Comparison of ENCODE assay signal across 9 mouse cellular contexts in genomic region chr13:73268702-73269101, GRCm38 (mm10). TPM values are rescaled to one million over a fixed set of nuclear protein-coding genes. Genes with fewer than 3 reads are reported as not detected.
DNase-seq lines count a peak whose midpoint lies in the region; ATAC-seq and TF ChIP-seq lines count a peak whose summit lies in the region.
"Had no signal": no experiment of that assay in that cellular context is flagged by ENCODE, and none has a peak within 500 bp of the region (broad histone marks: within the 10 kb centered on the region; RNA-seq: fewer than 3 reads in every experiment).

No protein-coding gene starts in this region.

- H3K4me3 ChIP-seq in heart, embryonic 11.5 days (ENCODE audit: low read depth, low read length), result peak overlapping the region; percentile 25
- H3K4me3 ChIP-seq in neural tube, embryonic 15.5 days (replicated peaks), result no peak overlapping the region
- no peak overlapping the region for H3K4me3 ChIP-seq in hindbrain, postnatal 0 days (ENCODE audit: low read length)
- 0 out of 2 replicates have a peak overlapping the region, but pooled peaks have one; percentile 5 for H3K4me3 ChIP-seq in stomach, embryonic 15.5 days (replicated peaks)

- peaks cover 54% of the 10 kb centered on the region for H3K4me1 ChIP-seq in heart, embryonic 11.5 days (ENCODE audit: control insufficient read depth, insufficient read depth, low read length)
- peaks cover 41% of the 10 kb centered on the region for H3K4me1 ChIP-seq in neural tube, embryonic 15.5 days
- no peaks in the 10 kb centered on the region; the same call in 1 of the 2 replicates for H3K4me1 ChIP-seq in hindbrain, postnatal 0 days (ENCODE audit: insufficient read depth, low read length)
- H3K4me1 ChIP-seq in stomach, embryonic 15.5 days, result peaks cover 20% of the 10 kb centered on the region; the same call in 1 of the 2 replicates

- peak overlapping the region; percentile 52; the same call in 1 of the 2 replicates for H3K9ac ChIP-seq in heart, embryonic 11.5 days (ENCODE audit: low read depth, low read length)
- no peak overlapping the region for H3K9ac ChIP-seq in neural tube, embryonic 15.5 days (replicated peaks)
- no peak overlapping the region for H3K9ac ChIP-seq in hindbrain, postnatal 0 days (replicated peaks; ENCODE audit: low read length)
- no peak overlapping the region for H3K9ac ChIP-seq in stomach, embryonic 15.5 days

- peaks cover 74% of the 10 kb centered on the region for H3K27me3 ChIP-seq in heart, embryonic 11.5 days (ENCODE audit: control insufficient read depth, insufficient read depth, low read length)
- peaks cover 95% of the 10 kb centered on the region for H3K27me3 ChIP-seq in neural tube, embryonic 15.5 days (replicated peaks)
- H3K27me3 ChIP-seq in hindbrain, postnatal 0 days (ENCODE audit: insufficient read depth, low read length), result peaks cover 92% of the 10 kb centered on the region
- peaks cover 98% of the 10 kb centered on the region for H3K27me3 ChIP-seq in stomach, embryonic 15.5 days (replicated peaks)

- H3K36me3 ChIP-seq in heart, embryonic 11.5 days (ENCODE audit: control insufficient read depth, insufficient read depth, low read length), result no peaks in the 10 kb centered on the region
- H3K36me3 ChIP-seq in neural tube, embryonic 15.5 days, result no peaks in the 10 kb centered on the region
- no peaks in the 10 kb centered on the region for H3K36me3 ChIP-seq in hindbrain, postnatal 0 days (ENCODE audit: insufficient read depth, low read length)
- H3K36me3 ChIP-seq in stomach, embryonic 15.5 days, result no peaks in the 10 kb centered on the region

- H3K9me3 ChIP-seq in heart, embryonic 11.5 days (replicated peaks; ENCODE audit: control insufficient read depth, low read length), result no peaks in the 10 kb centered on the region
- H3K9me3 ChIP-seq in neural tube, embryonic 15.5 days (replicated peaks), result no peaks in the 10 kb centered on the region
- H3K9me3 ChIP-seq in hindbrain, postnatal 0 days (ENCODE audit: low read length), result no peaks in the 10 kb centered on the region
- no peaks in the 10 kb centered on the region for H3K9me3 ChIP-seq in stomach, embryonic 15.5 days

- DNase-seq in heart, postnatal 36 days, result no peak
- peak; percentile 60 for DNase-seq in neural tube, embryonic 10.5 days (ENCODE audit: extremely low spot score, low spot score)
- DNase-seq in hindbrain, postnatal 0 days (ENCODE audit: low spot score), result peak; percentile 22
- DNase-seq in spleen, adult 12 weeks (ENCODE audit: low spot score), result no peak
- DNase-seq in cerebellum, postnatal 25 days, result no peak

- TF ChIP-seq CTCF in hindbrain, postnatal 0 days (IDR thresholded peaks at IDR 0.05; ENCODE audit: low read depth), result peak; percentile 46

- ATAC-seq in heart, embryonic 11.5 days (replicated peaks; ENCODE audit: insufficient number of reproducible peaks, low FRiP score, low TSS enrichment), result no peak
- no peak for ATAC-seq in neural tube, embryonic 15.5 days (ENCODE audit: low FRiP score)
- no peak for ATAC-seq in hindbrain, postnatal 0 days
- peak; percentile 80 for ATAC-seq in stomach, embryonic 15.5 days (ENCODE audit: insufficient read depth, low FRiP score, low read depth)

- 3% methylated on average over 20 of the region's 20 CpGs for WGBS in heart, embryonic 11.5 days (ENCODE audit: insufficient replicate concordance)
- 1% methylated on average over 20 of the region's 20 CpGs for WGBS in neural tube, embryonic 15.5 days
- 7% methylated on average over 20 of the region's 20 CpGs for WGBS in hindbrain, postnatal 0 days
- 1% methylated on average over 20 of the region's 20 CpGs for WGBS in stomach, embryonic 15.5 days

- H3K4me2 ChIP-seq in heart, embryonic 11.5 days, result peak overlapping the region; percentile 45
- no peak overlapping the region for H3K4me2 ChIP-seq in neural tube, embryonic 15.5 days
- no peak overlapping the region for H3K4me2 ChIP-seq in hindbrain, postnatal 0 days (ENCODE audit: low read depth, low read length)
- H3K4me2 ChIP-seq in stomach, embryonic 15.5 days, result peak overlapping the region; percentile 29

- intact Hi-C loops in heart, postnatal 36 days (cut with DNase I), result no loop called here

- peak overlapping the region; percentile 66 for H3K27ac ChIP-seq in heart, embryonic 11.5 days (ENCODE audit: low read depth, low read length)
- H3K27ac ChIP-seq in neural tube, embryonic 15.5 days (replicated peaks), result no peak overlapping the region
- H3K27ac ChIP-seq in hindbrain, postnatal 0 days, result no peak overlapping the region
- H3K27ac ChIP-seq in stomach, embryonic 15.5 days, result no peak overlapping the region

RNA-seq across cellular contexts. Expression of gene Irx4, which starts 8.4 kb away (rescaled TPM):
- polyA plus RNA-seq in heart, embryonic 11.5 days (2014; fragmentation: Nextera tagmentation; extraction: Ambion mirVana), result 39.2 and 45.9 TPM in 2 replicates
- total RNA-seq in heart, postnatal 36 days (2021), result 10 to 100 TPM; 20.8 to 31.9 TPM
- 1.3 and 1.5 TPM in 2 replicates for polyA plus RNA-seq in neural tube, embryonic 15.5 days (2015; fragmentation: Nextera tagmentation; extraction: Ambion mirVana)
- 4.6 and 5.1 TPM in 2 replicates for total RNA-seq in hindbrain, postnatal 0 days (2014; rRNA removed)
- polyA plus RNA-seq in hindbrain, postnatal 0 days (2015; fragmentation: Nextera tagmentation; extraction: Ambion mirVana), result 3.1 and 3.8 TPM in 2 replicates
- 0.12 and 0.19 TPM in 2 replicates for polyA plus RNA-seq in stomach, embryonic 15.5 days (2015; fragmentation: Nextera tagmentation; extraction: Ambion mirVana)
- total RNA-seq: hematopoietic stem cell, adult 5-6 weeks had no signal

RNA-seq across cellular contexts. Expression of gene Mrpl36, which starts 59.6 kb away (rescaled TPM):
- 155 and 170 TPM in 2 replicates for polyA plus RNA-seq in heart, embryonic 11.5 days (2014; fragmentation: Nextera tagmentation; extraction: Ambion mirVana)
- total RNA-seq in heart, postnatal 36 days (2021), result 10 to 100 TPM; 50.3 to 54.0 TPM
- 84.2 and 98.5 TPM in 2 replicates for polyA plus RNA-seq in neural tube, embryonic 15.5 days (2015; fragmentation: Nextera tagmentation; extraction: Ambion mirVana)
- total RNA-seq in hindbrain, postnatal 0 days (2014; rRNA removed), result 39.9 and 41.0 TPM in 2 replicates
- 69.2 and 76.0 TPM in 2 replicates for polyA plus RNA-seq in hindbrain, postnatal 0 days (2015; fragmentation: Nextera tagmentation; extraction: Ambion mirVana)
- polyA plus RNA-seq in stomach, embryonic 15.5 days (2015; fragmentation: Nextera tagmentation; extraction: Ambion mirVana), result 137 TPM in 2 replicates

RNA-seq across cellular contexts. Expression of gene Ndufs6, which starts 59.6 kb away (rescaled TPM):
- 545 and 546 TPM in 2 replicates for polyA plus RNA-seq in heart, embryonic 11.5 days (2014; fragmentation: Nextera tagmentation; extraction: Ambion mirVana)
- total RNA-seq in heart, postnatal 36 days (2021), result 1,000 to 10,000 TPM; 1,205 to 1,240 TPM
- polyA plus RNA-seq in neural tube, embryonic 15.5 days (2015; fragmentation: Nextera tagmentation; extraction: Ambion mirVana), result 437 and 462 TPM in 2 replicates
- total RNA-seq in hindbrain, postnatal 0 days (2014; rRNA removed), result 70.5 and 91.4 TPM in 2 replicates
- polyA plus RNA-seq in hindbrain, postnatal 0 days (2015; fragmentation: Nextera tagmentation; extraction: Ambion mirVana), result 498 and 525 TPM in 2 replicates
- polyA plus RNA-seq in stomach, embryonic 15.5 days (2015; fragmentation: Nextera tagmentation; extraction: Ambion mirVana), result 402 and 412 TPM in 2 replicates

Comparison
In these comparisons a context has a peak if more than half of its experiments do, and no peak if none do; other contexts are left out.
1. H3K4me2 ChIP-seq: peak in heart, embryonic 11.5 days (single experiment) and stomach, embryonic 15.5 days (single experiment); none in neural tube, embryonic 15.5 days (single experiment) and hindbrain, postnatal 0 days (single experiment).
2. H3K4me3 ChIP-seq: peak in heart, embryonic 11.5 days (single experiment) and stomach, embryonic 15.5 days (single experiment); none in neural tube, embryonic 15.5 days (single experiment) and hindbrain, postnatal 0 days (single experiment).
3. DNase-seq: peak in neural tube, embryonic 10.5 days (single experiment) and hindbrain, postnatal 0 days (single experiment); none in heart, postnatal 36 days (0 of 2), spleen, adult 12 weeks (single experiment) and cerebellum, postnatal 25 days (0 of 2).